ENCODE assay signal across 8 mouse cellular contexts in the genomic region with DNA sequence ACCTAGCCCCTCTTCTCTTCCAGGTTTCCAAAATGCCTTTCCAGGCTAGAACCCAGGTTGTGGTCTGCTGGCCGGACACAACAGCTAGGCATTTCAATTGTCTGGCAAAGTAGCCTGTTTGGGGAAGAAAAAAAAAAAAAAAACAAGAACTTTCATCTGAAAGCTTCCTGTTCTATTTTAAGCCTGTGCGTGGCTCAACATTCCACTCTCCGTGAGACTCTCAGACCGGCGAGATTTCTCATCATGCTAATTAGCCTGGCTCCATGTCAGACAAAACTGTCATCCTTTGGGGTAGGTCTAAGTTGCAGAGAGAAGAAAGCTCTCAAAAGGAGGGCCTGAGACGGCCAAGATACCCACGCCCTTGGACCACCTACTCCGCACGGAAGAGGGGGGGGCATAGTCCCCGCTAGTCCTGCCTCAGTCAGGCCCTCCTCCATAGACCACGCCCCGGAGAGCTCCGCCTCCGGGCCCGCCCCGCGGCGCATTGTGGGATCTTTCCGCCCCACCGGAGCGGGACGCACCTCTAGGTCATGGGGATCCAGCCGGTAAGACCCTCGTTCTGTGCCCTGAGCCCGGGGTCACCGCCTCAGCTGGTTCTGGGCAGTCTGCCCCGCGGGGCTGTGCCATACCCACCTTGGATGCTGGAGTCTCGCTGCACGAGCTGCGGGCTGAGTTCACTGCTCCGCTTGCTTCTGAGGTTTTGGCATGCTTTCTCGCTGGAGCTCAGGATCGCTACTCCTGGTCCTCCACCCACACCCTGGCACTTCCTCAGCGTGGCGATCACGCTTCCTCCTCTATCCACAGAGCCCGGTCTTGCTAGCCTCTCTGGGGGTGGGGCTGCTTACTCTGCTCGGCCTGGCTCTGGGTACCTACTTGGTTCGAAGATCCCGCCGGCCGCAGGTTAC. TPM values are rescaled to one million over a fixed set of nuclear protein-coding genes. Genes with fewer than 3 reads are reported as not detected.
DNase-seq lines count a peak whose midpoint lies in the region; ATAC-seq and TF ChIP-seq lines count a peak whose summit lies in the region.

Cyb5r1 (plus strand) TSS at position 51 of the 905 bp plus-strand sequence.

- peak within 1 kb of the TSS; percentile 80 for H3K4me2 ChIP-seq in kidney, embryonic 15.5 days

- peaks cover 32% of the 10 kb centered on the region for H3K36me3 ChIP-seq in C2C12 (ENCODE audit: control insufficient read depth, insufficient read depth)
- peaks cover 35% of the 10 kb centered on the region for H3K36me3 ChIP-seq in erythroblast, embryonic 14.5 days (ENCODE audit: control insufficient read depth)
- H3K36me3 ChIP-seq in heart, embryonic 10.5 days, result peaks cover 35% of the 10 kb centered on the region
- peaks cover 26% of the 10 kb centered on the region for H3K36me3 ChIP-seq in kidney, embryonic 15.5 days

- H3K9ac ChIP-seq in kidney, embryonic 15.5 days, result peak within 1 kb of the TSS; percentile 65

- peaks cover 15% of the 10 kb centered on the region for H3K4me1 ChIP-seq in bone marrow macrophage, adult 2 months (ENCODE audit: control insufficient read depth, insufficient read depth, low read length)
- peaks cover 21% of the 10 kb centered on the region for H3K4me1 ChIP-seq in erythroblast, embryonic 14.5 days (ENCODE audit: control insufficient read depth)
- peaks cover 9% of the 10 kb centered on the region for H3K4me1 ChIP-seq in heart, embryonic 10.5 days
- peaks cover 30% of the 10 kb centered on the region for H3K4me1 ChIP-seq in kidney, embryonic 15.5 days

- TF ChIP-seq POLR2A in bone marrow macrophage, adult 2 months (IDR thresholded peaks at IDR 0.05; ENCODE audit: borderline replicate concordance, low read depth, low read length), result no peak

- peak within 1 kb of the TSS; percentile 79 for H3ac ChIP-seq in C2C12 (ENCODE audit: control insufficient read depth, insufficient read length, low read depth)

- peak; percentile 97 for ATAC-seq in kidney, embryonic 15.5 days (replicated peaks; ENCODE audit: low FRiP score)
- peak; percentile 85 for ATAC-seq in monocyte, adult 5-6 weeks (replicated peaks; ENCODE audit: insufficient number of reproducible peaks, low FRiP score, low TSS enrichment, poor library complexity, severe bottlenecking)

- H3K27me3 ChIP-seq in C2C12 (ENCODE audit: control insufficient read depth, insufficient read depth, insufficient read length), result no peaks in the 10 kb centered on the region
- H3K27me3 ChIP-seq in erythroblast, embryonic 14.5 days (ENCODE audit: control insufficient read depth), result no peaks in the 10 kb centered on the region
- H3K27me3 ChIP-seq in heart, embryonic 10.5 days (ENCODE audit: insufficient read depth, poor library complexity, severe bottlenecking), result no peaks in the 10 kb centered on the region
- H3K27me3 ChIP-seq in kidney, embryonic 15.5 days, result no peaks in the 10 kb centered on the region

- 2% methylated on average over 43 of the region's 43 CpGs for WGBS in heart, embryonic 10.5 days
- 1% methylated on average over 43 of the region's 43 CpGs for WGBS in kidney, embryonic 15.5 days

- no peak for TF ChIP-seq CTCF in C2C12 (IDR thresholded peaks at IDR 0.05; ENCODE audit: control insufficient read depth, insufficient read depth, insufficient read length)
- no peak for TF ChIP-seq CTCF in bone marrow macrophage, adult 2 months (IDR thresholded peaks at IDR 0.05; ENCODE audit: low read depth, low read length)

- peaks cover 7% of the 10 kb centered on the region for H3K79me3 ChIP-seq in C2C12 (ENCODE audit: low read depth)

- peak; percentile 94 for DNase-seq in heart, embryonic 10.5 days (ENCODE audit: low spot score)
- DNase-seq in liver, result peak; percentile 93
- DNase-seq in spleen, postnatal 4 days (ENCODE audit: low spot score in 2 of 2), result peak; percentile 76 to 85

- peak within 1 kb of the TSS; percentile 95 for H3K27ac ChIP-seq in bone marrow macrophage, adult 2 months (ENCODE audit: insufficient read depth, low read depth, low read length)
- H3K27ac ChIP-seq in heart, embryonic 10.5 days, result peak within 1 kb of the TSS; percentile 87
- peak within 1 kb of the TSS; percentile 88 for H3K27ac ChIP-seq in kidney, embryonic 15.5 days

- H3K79me2 ChIP-seq in C2C12 (ENCODE audit: control insufficient read depth, insufficient read depth), result peaks cover 12% of the 10 kb centered on the region

- no peaks in the 10 kb centered on the region for H3K9me3 ChIP-seq in erythroblast, embryonic 14.5 days (ENCODE audit: control insufficient read depth, low read length)
- H3K9me3 ChIP-seq in heart, embryonic 10.5 days, result no peaks in the 10 kb centered on the region
- no peaks in the 10 kb centered on the region for H3K9me3 ChIP-seq in kidney, embryonic 15.5 days (replicated peaks)

- peak within 1 kb of the TSS; percentile 64 for H3K4me3 ChIP-seq in C2C12 (ENCODE audit: insufficient read depth, poor library complexity, severe bottlenecking)
- peak within 1 kb of the TSS; percentile 84 for H3K4me3 ChIP-seq in bone marrow macrophage, adult 2 months (ENCODE audit: insufficient read depth, low read length)
- peak within 1 kb of the TSS; percentile 81 for H3K4me3 ChIP-seq in erythroblast, embryonic 14.5 days (replicated peaks)
- H3K4me3 ChIP-seq in heart, embryonic 10.5 days, result peak within 1 kb of the TSS; percentile 75
- peak within 1 kb of the TSS; percentile 77 for H3K4me3 ChIP-seq in kidney, embryonic 15.5 days (replicated peaks)

TF ChIP-seq in C2C12, 6 proteins besides CTCF, POLR2A, EP300 and RAD21:
- no peak for TF ChIP-seq MYOG (IDR thresholded peaks at IDR 0.05; ENCODE audit: control insufficient read depth, extremely low read depth, insufficient read length)
- no peak for TF ChIP-seq MYOD1 (IDR thresholded peaks at IDR 0.05; ENCODE audit: control insufficient read depth, insufficient read length, low read depth)
- no peak for TF ChIP-seq FOSL1 (IDR thresholded peaks at IDR 0.05; ENCODE audit: insufficient read depth, low read length, poor library complexity, severe bottlenecking)
- TF ChIP-seq USF1 (IDR thresholded peaks at IDR 0.05; ENCODE audit: low read depth), result no peak
- no peak for TF ChIP-seq CEBPB (IDR thresholded peaks at IDR 0.05; ENCODE audit: low read depth)
- no peak for TF ChIP-seq MAX (IDR thresholded peaks at IDR 0.05)

RNA-seq across cellular contexts. Expression of gene Cyb5r1, which starts in this region (rescaled TPM):
- polyA plus RNA-seq in C2C12 (2012; fragmentation: generic; extraction: Trizol), result 68.4 TPM
- polyA plus RNA-seq in bone marrow macrophage, adult 2 months (2012; ENCODE audit: insufficient read depth, insufficient read length, missing spikeins), result 74.6 and 81.3 TPM in 2 replicates
- polyA plus RNA-seq in erythroblast, embryonic 14.5 days (2012), result 3.2 and 3.7 TPM in 2 replicates
- polyA plus RNA-seq in heart, embryonic 10.5 days (2016; fragmentation: Nextera tagmentation; extraction: Ambion mirVana), result 37.4 and 42.2 TPM in 2 replicates
- polyA plus RNA-seq in kidney, embryonic 15.5 days (2015; fragmentation: Nextera tagmentation; extraction: Ambion mirVana), result 35.6 and 38.1 TPM in 2 replicates
- total RNA-seq in monocyte, adult 5-6 weeks (2017), result 56.4 to 76.4 TPM (median 62.0 TPM) in 3 replicates

Comparison
In these comparisons a context has a peak if more than half of its experiments do, and no peak if none do; other contexts are left out.
1. Peak in every context shown above with its lines: DNase-seq, ATAC-seq, H3K4me3 ChIP-seq and H3K27ac ChIP-seq.